Mouse (Mus musculus) brain, embryonic 14.5 days (tissue): Measurements from ENCODE around the gene Gal3st2.
"Not testable (repeated sequence)": the region's sequence is repeated elsewhere in the genome, so short reads cannot be mapped to it uniquely, and the experiment has no call there.

Experiments used
- CTCF ChIP-seq: fragments of 200-500 bp; IDR thresholded peaks from 2 replicates; pipeline ENCODE4 v1.5.1; 2012; ENCODE audit warnings: inconsistent platforms, mild to moderate bottlenecking, moderate library complexity, borderline replicate concordance; ENCODE audit not compliant: insufficient read depth, insufficient read length; ENCODE audit errors: extremely low read depth
- POLR2A ChIP-seq: fragments of 200-500 bp; IDR thresholded peaks from 2 replicates; pipeline ENCODE4 v1.6.1; 2012; ENCODE audit warnings: mild to moderate bottlenecking, inconsistent platforms, borderline replicate concordance; ENCODE audit not compliant: poor library complexity, insufficient read depth, insufficient read length, severe bottlenecking; ENCODE audit errors: extremely low read depth

DNA sequence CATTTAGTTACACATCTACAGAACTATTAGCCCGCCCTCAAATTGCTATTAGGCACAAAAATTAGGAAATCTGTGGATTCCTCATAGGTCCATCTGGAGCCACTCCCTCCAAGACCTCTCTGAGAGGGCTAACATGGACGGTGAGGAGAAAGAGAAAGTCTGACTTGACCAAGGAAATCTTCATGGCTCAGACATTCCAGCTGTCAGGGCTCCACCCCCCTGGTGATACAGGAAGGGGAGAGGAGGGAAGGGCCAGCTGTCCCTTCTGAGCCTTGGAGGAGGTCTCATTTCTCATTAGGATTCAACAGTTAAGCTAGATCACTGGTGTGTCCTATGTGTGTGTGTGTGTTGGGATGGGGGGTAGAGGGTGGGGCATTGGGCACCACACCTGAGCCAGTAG lies at the start of gene Gal3st2:
- not testable (repeated sequence) for TF ChIP-seq POLR2A, CTCF
